Mouse (Mus musculus) forebrain, embryonic 15.5 days (tissue): Measurements from ENCODE around the gene Sh3pxd2a. TPM values are rescaled to one million over a fixed set of nuclear protein-coding genes. Genes with fewer than 3 reads are reported as not detected.

Experiments used
- ATAC-seq: fragments of 200-750 bp; cut with Nextera tagmentation; replicated peaks from 2 replicates; pipeline ENCODE4 v1.8.0; 2017; ENCODE audit warnings: mild to moderate bottlenecking, moderate TSS enrichment, moderate library complexity
- H3K27ac ChIP-seq: fragments of 300-500 bp; sonication (generic); replicated peaks from 2 replicates; pipeline ENCODE4 v1.5.1; 2015; ENCODE audit warnings: mild to moderate bottlenecking, inconsistent platforms
- H3K27me3 ChIP-seq: fragments of 300-500 bp; sonication (generic); 2 replicates; pipeline ENCODE4 v1.6.1; 2015; ENCODE audit warnings: inconsistent platforms
- H3K36me3 ChIP-seq: fragments of 300-500 bp; sonication (generic); 2 replicates; pipeline ENCODE4 v1.6.1; 2015; ENCODE audit warnings: mild to moderate bottlenecking, inconsistent platforms
- H3K4me1 ChIP-seq: fragments of 300-500 bp; sonication (generic); 2 replicates; pipeline ENCODE4 v1.6.1; 2015; ENCODE audit warnings: inconsistent platforms
- H3K4me2 ChIP-seq: fragments of 300-500 bp; sonication (generic); replicated peaks from 2 replicates; pipeline ENCODE4 v1.6.1; 2015; ENCODE audit warnings: mild to moderate bottlenecking, inconsistent platforms
- H3K4me3 ChIP-seq: fragments of 300-500 bp; sonication (generic); 2 replicates; pipeline ENCODE4 v1.5.1; 2015; ENCODE audit warnings: mild to moderate bottlenecking, inconsistent platforms
- H3K9ac ChIP-seq: fragments of 300-500 bp; sonication (generic); replicated peaks from 2 replicates; pipeline ENCODE4 v1.6.1; 2015; ENCODE audit warnings: mild to moderate bottlenecking, inconsistent platforms
- H3K9me3 ChIP-seq: fragments of 300-500 bp; sonication (generic); 2 replicates; pipeline ENCODE4 v1.6.1; 2016; ENCODE audit warnings: inconsistent platforms
- WGBS: fragments of 180-500 bp; shearing (Covaris S2); methylation state at CpG from one replicate; pipeline ENCODE4 v1.1.7; 2015; ENCODE audit warnings: mixed read lengths; 5-methylcytosine and 5-hydroxymethylcytosine counted together
- polyA plus RNA-seq: library from polyadenylated mRNA; unstranded; fragments of >200 nt; fragmentation: Nextera tagmentation; extraction: Ambion mirVana; gene quantifications from 2 replicates; pipeline ENCODE4 v1.2.1, GENCODE M21; 2015

Gene Sh3pxd2a
- 2.0 and 2.2 TPM in 2 replicates for polyA plus RNA-seq

DNA sequence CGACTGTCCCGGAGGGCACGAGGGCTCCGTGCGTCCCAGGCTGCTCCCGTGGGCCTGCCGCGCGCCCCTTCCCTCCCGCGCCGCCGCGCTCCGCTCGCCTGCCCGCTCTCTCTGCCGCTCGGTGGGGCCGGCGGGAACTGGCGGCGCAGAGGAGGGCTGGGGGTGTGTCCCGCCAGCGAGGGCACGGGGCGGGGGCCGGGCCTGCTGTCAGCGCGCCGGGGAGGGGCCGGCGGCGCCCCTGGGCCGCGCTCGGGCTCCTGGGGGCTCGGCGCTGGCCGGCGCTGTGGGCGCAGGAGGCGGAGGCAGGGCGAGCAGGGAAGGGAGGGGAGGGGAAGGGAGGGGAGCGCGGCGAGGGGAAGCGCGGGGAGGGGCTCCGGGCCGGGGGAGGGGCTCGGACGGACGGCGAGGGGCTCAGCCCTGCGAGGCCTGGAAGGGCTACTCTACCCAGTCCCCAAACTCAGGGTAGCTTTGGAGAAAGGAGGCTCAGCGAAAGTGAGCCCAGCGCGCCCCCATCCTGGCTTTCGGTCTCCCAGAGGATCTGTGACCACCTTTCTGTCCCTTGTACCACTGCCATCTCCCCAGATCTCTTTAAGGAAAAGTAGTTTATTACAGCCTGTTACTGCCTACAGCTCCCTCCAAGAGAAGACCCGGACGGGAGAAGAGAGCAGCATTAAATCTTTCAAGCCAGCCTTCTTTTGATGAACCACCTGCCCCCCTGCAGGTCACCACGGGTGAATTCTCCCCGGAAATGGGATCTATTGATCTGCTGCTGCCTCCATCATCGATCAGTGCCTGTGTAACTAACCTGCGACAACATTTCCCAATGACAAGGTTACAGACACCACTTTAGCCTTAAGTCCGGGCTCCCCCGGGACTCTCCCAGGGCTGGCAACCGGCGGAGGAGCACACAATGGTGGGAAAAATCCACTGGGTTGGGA lies at the start of gene Sh3pxd2a:
TSS of gene Sh3pxd2a (minus strand) at position 98 of the 938 bp plus-strand sequence.
- Histone ChIP-seq H3K9me3 (no peaks in the 10 kb centered on the region), H3K9ac (peak within 1 kb of the TSS; percentile 79), H3K4me3 (peak within 1 kb of the TSS; percentile 76), H3K4me2 (peak within 1 kb of the TSS; percentile 84), H3K27ac (peak within 1 kb of the TSS; percentile 67), H3K36me3 (no peaks in the 10 kb centered on the region), H3K4me1 (peaks cover 26% of the 10 kb centered on the region), H3K27me3 (no peaks in the 10 kb centered on the region)
- peak; percentile 86 for ATAC-seq
- WGBS = under 1% methylated on average over 66 of the region's 70 CpGs

GRCm38 (mm10) chr19:47513618-47513897 lies 49.4 kb upstream of the Sh3pxd2a start:
- Histone ChIP-seq H3K4me2 (no peak overlapping the region), H3K9me3 (no peaks in the 10 kb centered on the region), H3K36me3 (peaks cover 12% of the 10 kb centered on the region; the same call in 1 of the 2 replicates), H3K27me3 (no peaks in the 10 kb centered on the region), H3K4me1 (peaks cover 6% of the 10 kb centered on the region), H3K27ac (no peak overlapping the region), H3K4me3 (no peak overlapping the region), H3K9ac (no peak overlapping the region)
- WGBS = 83% methylated on average over 4 of the region's 4 CpGs
- no peak for ATAC-seq

DNA sequence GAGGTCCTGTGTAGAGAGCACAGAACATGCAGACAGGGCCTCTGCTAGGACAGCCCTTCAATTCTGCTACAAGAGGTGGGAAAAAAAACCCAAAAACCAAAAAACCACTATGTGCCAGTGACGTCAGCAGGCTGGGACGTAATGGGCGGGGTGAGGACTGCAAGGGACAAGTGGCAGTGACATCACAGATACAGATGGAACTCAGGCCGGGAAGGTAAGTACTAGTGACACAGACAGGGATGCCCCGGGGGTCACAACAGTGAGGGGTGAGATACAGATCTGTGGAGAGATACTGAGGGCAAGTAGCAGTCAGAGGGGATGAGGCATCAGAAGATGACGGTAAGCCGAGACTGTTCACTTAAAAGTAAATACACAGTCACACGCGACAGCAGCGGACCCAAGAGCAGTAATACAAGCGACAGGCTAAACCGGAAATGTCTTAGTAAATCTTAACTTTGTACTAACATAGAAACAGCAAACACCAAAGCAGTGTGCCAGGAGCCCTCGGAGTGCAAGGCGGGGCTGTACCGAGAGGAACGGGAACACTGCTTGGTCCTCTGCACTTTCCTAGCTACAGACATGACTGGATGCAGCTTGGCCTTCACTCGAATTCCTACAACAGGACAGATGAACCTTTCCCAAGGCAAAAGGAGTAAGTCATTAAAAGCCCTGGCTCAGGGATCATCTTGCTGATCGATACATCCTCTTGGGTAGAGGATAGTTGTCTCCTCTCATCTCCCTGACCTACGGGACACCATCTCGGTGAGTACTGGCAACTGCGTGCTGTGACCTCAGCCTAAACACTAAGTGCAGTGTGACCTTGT lies 48.8 kb upstream of the Sh3pxd2a start:
- no peak overlapping the region for H3K4me3 ChIP-seq
- ATAC-seq = no peak
- H3K27ac ChIP-seq = no peak overlapping the region
- no peak overlapping the region for H3K4me2 ChIP-seq
- no peak overlapping the region for H3K9ac ChIP-seq
- H3K27me3 ChIP-seq = no peaks in the 10 kb centered on the region
- no peaks in the 10 kb centered on the region for H3K9me3 ChIP-seq
- peaks cover 6% of the 10 kb centered on the region for H3K4me1 ChIP-seq
- peaks cover 12% of the 10 kb centered on the region; the same call in 1 of the 2 replicates for H3K36me3 ChIP-seq
- WGBS = 89% methylated on average over 21 of the region's 21 CpGs

GRCm38 (mm10) chr19:47511958-47512357 lies 47.8 kb upstream of the Sh3pxd2a start:
- Histone ChIP-seq H3K4me3 (no peak overlapping the region), H3K4me1 (peaks cover 10% of the 10 kb centered on the region), H3K9ac (no peak overlapping the region), H3K4me2 (no peak overlapping the region), H3K27me3 (no peaks in the 10 kb centered on the region), H3K36me3 (peaks cover 12% of the 10 kb centered on the region; the same call in 1 of the 2 replicates), H3K9me3 (no peaks in the 10 kb centered on the region), H3K27ac (0 out of 2 replicates have a peak overlapping the region, but pooled peaks have one; percentile 58)
- WGBS = 80% methylated on average over 6 of the region's 6 CpGs
- ATAC-seq = no peak

GRCm38 (mm10) chr19:47511294-47511675 lies 47.1 kb upstream of the Sh3pxd2a start:
- WGBS = 64% methylated on average over 7 of the region's 7 CpGs

DNA sequence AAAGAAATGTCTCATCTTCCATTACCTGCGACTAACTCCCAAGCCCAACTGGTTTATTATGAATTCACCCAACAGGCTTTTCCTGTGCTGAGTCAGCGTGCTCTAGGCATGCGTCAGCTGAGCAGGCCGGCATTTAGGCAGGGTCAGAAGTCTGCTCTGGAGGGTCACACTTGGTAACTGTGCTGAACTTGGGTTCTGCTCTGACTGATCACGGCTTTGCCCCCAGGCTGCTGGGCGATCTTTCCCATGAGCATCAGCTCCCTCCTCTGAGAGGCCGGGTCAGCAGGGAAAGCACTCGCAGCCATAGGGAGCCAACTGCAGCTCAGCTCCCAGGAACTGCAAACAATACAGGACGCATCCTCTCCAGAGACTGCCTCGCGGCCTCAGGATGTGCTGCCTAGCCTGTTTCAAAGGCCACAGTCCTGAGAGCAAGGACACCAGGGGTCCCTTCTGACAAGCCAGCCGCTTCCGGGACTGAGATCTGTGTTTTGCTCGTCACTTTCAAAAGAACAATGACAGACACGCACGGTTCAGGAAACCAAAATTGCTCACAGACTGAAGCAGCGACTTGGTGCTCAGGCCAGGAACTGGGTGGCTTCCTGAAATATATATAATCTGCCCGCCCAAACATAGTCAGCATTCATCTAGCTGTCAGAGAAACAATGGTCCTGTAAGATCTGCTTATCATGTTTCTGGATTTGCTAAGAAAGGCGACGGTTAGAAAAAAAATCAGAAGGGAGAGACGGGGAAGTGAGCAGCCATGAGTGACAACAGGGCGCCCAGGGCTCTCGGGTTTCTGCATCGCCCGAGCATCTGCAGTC lies 46.5 kb upstream of the Sh3pxd2a start:
- 28% methylated on average over 25 of the region's 25 CpGs for WGBS
- peaks cover 10% of the 10 kb centered on the region for H3K4me1 ChIP-seq
- peak overlapping the region; percentile 58 for H3K27ac ChIP-seq
- H3K36me3 ChIP-seq = peaks cover 12% of the 10 kb centered on the region; the same call in 1 of the 2 replicates
- no peaks in the 10 kb centered on the region for H3K9me3 ChIP-seq
- no peak overlapping the region for H3K4me3 ChIP-seq
- H3K9ac ChIP-seq = 0 out of 2 replicates have a peak overlapping the region, but pooled peaks have one; percentile 13
- H3K27me3 ChIP-seq = no peaks in the 10 kb centered on the region
- ATAC-seq = no peak; the same call in 1 of the 2 replicates
- no peak overlapping the region for H3K4me2 ChIP-seq

More at GRCm38 (mm10) chr19:47511294-47511675, 47.1 kb upstream of the Sh3pxd2a start:
- Histone ChIP-seq H3K9ac (no peak overlapping the region), H3K27ac (peak overlapping the region; percentile 58), H3K36me3 (peaks cover 12% of the 10 kb centered on the region; the same call in 1 of the 2 replicates), H3K4me2 (no peak overlapping the region), H3K27me3 (no peaks in the 10 kb centered on the region), H3K9me3 (no peaks in the 10 kb centered on the region), H3K4me1 (peaks cover 10% of the 10 kb centered on the region), H3K4me3 (no peak overlapping the region)
- no peak for ATAC-seq

DNA sequence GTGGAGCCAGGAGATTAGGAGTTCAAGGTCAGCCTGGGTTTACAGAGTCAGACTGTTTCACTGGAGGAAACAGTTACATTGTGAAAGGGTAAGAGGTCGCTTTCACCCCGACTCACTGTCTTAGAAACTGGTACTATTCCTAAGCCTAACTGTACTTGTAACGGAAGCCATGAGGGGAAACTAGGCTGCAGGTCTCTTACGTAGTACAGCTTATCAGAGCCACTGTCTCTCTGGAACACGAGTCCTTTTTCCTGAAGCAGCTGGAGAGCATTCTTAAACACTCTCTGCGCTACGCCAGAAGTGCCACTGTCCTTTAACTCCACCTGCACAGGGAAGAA lies 45.9 kb upstream of the Sh3pxd2a start:
- H3K27ac ChIP-seq = peak overlapping the region; percentile 58
- no peaks in the 10 kb centered on the region for H3K9me3 ChIP-seq
- H3K4me2 ChIP-seq = no peak overlapping the region
- peaks cover 10% of the 10 kb centered on the region for H3K4me1 ChIP-seq
- H3K36me3 ChIP-seq = peaks cover 12% of the 10 kb centered on the region; the same call in 1 of the 2 replicates
- no peak overlapping the region for H3K4me3 ChIP-seq
- no peak overlapping the region for H3K9ac ChIP-seq
- 86% methylated on average over 7 of the region's 7 CpGs for WGBS
- no peaks in the 10 kb centered on the region for H3K27me3 ChIP-seq
- ATAC-seq = no peak

- peaks cover 4% of the 10 kb centered on the region; the same call in 1 of the 2 replicates for H3K36me3 ChIP-seq
- H3K4me3 ChIP-seq = no peak overlapping the region
- H3K9ac ChIP-seq = no peak overlapping the region
- WGBS = 80% methylated on average over 5 of the region's 5 CpGs
- H3K27me3 ChIP-seq = no peaks in the 10 kb centered on the region
- H3K27ac ChIP-seq = no peak overlapping the region
- H3K4me1 ChIP-seq = peaks cover 10% of the 10 kb centered on the region
- no peak for ATAC-seq
- H3K4me2 ChIP-seq = no peak overlapping the region
- no peaks in the 10 kb centered on the region for H3K9me3 ChIP-seq
Measured at GRCm38 (mm10) chr19:47508771-47509281, 44.6 kb upstream of the Sh3pxd2a start.

DNA sequence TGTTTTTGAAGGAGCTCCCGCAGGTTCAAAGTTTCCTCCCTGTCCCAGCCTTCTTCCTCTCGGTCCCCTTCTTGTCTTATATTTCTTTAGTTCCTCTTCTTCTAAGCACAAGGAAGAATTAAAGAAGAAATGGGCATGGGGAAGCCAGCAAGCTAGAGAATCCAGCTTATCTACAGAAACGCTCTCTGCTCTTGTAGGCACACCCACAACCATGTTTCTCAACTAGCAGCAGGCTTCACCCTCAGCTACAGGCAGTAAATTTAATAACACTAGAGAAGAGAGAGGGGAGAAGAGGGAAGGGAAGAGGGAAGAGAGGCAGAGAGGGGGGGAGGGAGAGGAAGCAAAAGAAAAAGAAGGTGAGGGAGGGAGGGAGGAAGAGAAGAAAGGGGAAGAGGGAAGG lies 44.0 kb upstream of the Sh3pxd2a start:
- ATAC-seq = no peak
- Histone ChIP-seq H3K36me3 (peaks cover under 1% of the 10 kb centered on the region; the same call in 1 of the 2 replicates), H3K27me3 (no peaks in the 10 kb centered on the region), H3K4me1 (peaks cover 10% of the 10 kb centered on the region), H3K27ac (no peak overlapping the region), H3K9ac (no peak overlapping the region), H3K4me3 (no peak overlapping the region), H3K9me3 (no peaks in the 10 kb centered on the region), H3K4me2 (no peak overlapping the region)
- WGBS = 88% methylated on average over 3 of the region's 3 CpGs

DNA sequence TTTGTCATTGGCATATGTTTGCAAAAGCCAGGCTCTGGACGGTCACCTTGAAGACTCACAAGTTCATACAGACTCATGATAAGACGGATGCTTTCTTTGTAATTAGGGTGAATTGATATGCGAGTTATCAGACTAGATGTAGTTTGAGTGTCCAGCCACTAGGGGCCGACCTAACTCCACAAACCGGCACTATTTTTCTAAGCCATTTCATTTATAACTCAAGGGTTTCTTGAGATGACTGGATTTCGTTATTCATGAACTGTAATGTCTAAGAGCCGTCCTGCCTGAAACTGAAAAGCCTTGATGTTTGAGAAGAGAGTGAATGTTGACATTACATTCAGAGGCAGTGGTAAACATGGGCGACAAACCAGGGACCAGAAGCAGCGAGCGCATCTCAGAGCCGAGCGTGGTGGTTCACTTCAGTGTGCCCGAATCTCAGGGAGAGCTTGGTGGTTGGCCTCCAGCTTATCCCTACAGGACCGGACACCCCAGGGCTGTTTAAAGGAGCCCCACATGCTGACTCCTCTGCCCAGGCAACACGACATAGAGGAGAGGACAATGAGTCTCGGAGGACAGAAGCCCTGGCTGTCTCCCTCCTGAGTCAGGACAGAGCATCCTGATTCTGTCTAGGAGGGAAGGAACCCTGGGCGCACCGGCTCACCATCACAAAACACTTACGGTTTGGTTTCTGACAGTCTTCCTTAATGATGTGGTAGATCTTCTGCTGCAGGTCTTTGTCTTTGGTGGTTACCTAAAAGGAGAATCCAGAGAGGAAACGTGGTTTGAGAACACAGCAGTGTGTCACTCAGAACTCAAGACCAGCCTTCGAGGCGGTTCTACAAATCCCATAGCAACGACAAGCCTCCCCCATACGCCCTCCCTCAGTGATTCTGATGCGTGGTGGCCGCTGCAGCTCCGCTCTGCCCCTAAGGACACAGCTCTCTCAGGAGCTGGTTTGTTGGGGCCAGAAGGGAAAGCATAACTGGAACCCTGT lies 43.2 kb upstream of the Sh3pxd2a start:
- no peaks in the 10 kb centered on the region for H3K9me3 ChIP-seq
- H3K4me2 ChIP-seq = no peak overlapping the region
- no peak overlapping the region for H3K27ac ChIP-seq
- H3K27me3 ChIP-seq = no peaks in the 10 kb centered on the region
- ATAC-seq = peak; percentile 36; the same call in 1 of the 2 replicates
- no peak overlapping the region for H3K4me3 ChIP-seq
- WGBS = 51% methylated on average over 27 of the region's 27 CpGs
- peaks cover 10% of the 10 kb centered on the region for H3K4me1 ChIP-seq
- H3K36me3 ChIP-seq = no peaks in the 10 kb centered on the region
- H3K9ac ChIP-seq = no peak overlapping the region
